Mouse (Mus musculus): ENCODE measurements at regions not wholly inside any gene's neighbourhood (a gene's known extent, or its start where the extent isn't known, plus 50 kb on each side); places are given as distances from the start of the nearest gene placed in this dataset.

DNA sequence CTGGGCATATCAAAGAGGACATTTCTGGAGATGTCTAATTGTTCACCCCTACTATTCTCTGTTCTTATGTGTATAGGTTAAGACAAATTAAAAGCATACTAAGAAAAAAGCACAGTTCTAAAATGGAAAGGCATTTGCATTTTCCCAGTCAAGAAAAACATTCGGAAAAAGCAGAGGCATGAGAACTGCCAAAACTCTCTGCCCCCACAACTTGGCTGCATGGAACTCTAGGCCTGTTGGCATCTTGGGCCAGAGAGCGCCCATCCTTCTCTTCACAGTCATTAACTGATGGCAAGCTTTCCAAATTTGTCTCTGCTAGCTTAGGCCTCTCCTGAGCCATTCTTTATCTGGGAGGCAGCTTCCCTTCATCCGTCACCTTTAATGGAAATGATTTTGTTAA is 281.6 kb downstream of the Tex13c3 start:
- DNase-seq (ENCODE audit: low spot score) = no peak

- DNase-seq (ENCODE audit: low spot score) = no peak
Measured at GRCm38 (mm10) chrX:19168983-19169382, 312.1 kb downstream of the Tex13c3 start.

DNA sequence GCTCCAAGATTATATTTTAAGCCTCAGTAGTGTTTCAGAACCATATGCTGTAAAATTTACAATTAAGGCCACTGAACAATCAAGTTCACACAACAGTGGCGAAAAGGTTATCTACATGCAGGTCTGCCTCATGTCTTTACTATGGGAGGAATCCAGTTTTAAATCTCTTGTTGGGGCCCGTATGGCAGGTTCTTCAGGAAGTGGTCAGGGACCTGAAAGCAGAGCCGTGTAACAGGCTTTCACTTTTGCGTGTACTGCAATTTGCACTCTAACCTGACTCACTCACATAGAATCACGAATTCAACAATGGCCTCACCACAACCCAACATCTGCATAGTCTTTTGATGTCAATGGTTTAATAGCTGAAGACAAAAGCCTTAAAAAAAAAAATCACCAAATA is 312.6 kb downstream of the Tex13c3 start:
- DNase-seq (ENCODE audit: low spot score) = no peak

DNA sequence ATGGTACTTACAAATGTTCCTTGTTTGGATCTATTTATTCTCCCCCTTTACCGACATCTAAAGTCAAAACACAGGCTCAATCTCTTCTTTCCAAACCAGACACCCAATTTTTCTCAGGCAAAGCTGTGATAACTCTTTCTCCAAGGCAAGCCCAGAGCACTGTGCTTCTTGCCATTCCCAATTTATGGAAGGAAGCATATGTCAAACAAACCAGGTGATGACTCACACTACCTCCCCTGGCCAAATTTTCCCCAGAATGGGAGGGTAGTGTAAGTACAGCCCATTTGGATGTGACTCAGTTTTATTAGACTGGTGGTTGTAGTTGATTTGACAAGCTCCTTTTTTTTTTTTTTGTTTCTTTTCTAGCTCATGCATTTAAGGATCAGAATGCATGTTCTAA is 313.0 kb downstream of the Tex13c3 start:
- no peak for DNase-seq (ENCODE audit: low spot score)

DNA sequence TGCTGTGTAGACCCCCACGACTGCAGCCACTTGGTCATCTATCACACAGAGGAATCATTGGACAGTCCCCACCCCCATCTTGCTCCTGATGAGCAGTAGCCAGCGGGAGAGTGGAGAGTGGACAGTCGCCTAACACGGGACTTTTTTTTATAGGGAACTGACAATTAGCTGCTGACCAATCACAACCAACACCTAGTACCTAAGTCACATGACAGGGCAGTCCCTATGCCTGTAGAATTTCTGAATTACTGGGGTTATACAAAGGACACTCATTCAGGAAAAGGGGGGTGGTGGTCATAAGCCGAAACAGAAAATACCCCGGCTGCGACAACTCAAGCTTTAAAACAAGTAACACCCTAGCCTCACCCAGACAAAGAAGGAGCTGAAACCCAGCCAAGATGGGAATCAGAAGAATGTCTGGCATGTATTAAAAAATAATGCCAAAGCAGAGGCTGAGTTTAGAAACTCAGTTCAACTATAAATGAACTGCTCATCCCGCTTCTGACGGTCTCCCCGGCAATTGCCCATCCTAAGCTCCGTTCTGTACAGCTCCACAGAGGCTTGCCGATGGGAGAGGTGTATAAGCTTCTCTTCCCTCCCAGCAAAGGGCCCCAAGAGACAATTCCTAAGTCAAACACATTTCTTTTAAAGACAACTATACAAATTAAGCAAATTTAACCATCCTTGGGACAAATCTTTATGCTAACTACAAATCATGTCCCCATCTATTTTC is 313.8 kb downstream of the Tex13c3 start:
- DNase-seq (ENCODE audit: low spot score) = peak; percentile 5

DNA sequence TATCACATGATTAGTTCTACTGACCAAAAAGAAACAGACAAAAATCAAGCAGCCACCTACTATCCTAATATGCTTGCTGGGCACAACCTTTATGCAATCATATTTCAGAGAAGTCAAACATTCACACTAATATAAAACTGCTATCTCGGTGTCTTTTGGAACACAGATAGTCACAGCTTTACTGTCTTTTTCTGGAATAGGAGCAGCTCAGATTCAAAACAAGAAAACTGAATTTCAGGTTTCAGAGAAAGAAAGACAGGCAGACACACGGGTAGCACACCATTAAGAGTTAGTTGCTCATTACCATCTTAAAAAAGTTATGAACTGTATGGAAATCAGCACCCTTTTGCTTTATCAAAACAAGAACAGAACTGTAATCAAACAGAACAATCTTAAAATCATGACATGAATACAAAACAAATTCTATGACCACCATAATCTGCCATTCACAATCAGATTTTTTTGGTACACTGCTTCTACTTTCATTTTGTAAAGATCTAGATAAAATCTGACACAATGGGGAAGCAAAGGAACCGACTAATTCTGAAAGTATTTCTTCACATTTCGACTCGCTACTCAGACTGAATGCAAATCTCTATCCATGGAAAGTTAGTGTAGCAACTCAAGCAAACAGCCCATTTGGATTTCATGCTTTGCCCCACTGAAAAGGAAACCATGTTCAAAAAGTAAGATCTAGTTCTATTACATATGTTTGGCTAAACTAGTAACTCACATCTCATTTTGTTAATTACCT is 315.1 kb downstream of the Tex13c3 start:
- no peak for DNase-seq (ENCODE audit: low spot score)

GRCm38 (mm10) chrX:19164151-19164550 is 317.0 kb downstream of the Tex13c3 start:
- no peak for DNase-seq (ENCODE audit: low spot score)

DNA sequence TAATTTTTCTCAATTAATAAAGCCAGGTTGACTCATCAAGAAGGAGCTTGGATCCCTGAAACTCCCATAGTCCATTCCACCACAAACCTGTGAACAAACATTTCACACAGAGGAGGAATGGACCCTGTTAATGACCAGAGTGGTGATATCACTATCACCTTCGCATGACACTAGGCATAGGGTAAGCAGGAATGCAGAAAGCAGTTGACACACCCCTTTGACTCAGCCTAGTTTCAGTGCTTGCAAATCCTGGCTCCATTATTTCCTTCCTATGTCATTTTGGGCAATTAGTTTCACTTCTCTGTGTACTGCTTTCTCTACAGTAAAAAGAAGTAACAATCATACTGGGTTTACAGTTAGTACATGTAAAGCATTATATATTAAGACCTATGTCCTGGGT is 318.2 kb downstream of the Tex13c3 start:
- DNase-seq (ENCODE audit: low spot score) = no peak

- DNase-seq (ENCODE audit: low spot score) = no peak
Measured at GRCm38 (mm10) chrX:19162351-19162750, 318.8 kb downstream of the Tex13c3 start.

DNA sequence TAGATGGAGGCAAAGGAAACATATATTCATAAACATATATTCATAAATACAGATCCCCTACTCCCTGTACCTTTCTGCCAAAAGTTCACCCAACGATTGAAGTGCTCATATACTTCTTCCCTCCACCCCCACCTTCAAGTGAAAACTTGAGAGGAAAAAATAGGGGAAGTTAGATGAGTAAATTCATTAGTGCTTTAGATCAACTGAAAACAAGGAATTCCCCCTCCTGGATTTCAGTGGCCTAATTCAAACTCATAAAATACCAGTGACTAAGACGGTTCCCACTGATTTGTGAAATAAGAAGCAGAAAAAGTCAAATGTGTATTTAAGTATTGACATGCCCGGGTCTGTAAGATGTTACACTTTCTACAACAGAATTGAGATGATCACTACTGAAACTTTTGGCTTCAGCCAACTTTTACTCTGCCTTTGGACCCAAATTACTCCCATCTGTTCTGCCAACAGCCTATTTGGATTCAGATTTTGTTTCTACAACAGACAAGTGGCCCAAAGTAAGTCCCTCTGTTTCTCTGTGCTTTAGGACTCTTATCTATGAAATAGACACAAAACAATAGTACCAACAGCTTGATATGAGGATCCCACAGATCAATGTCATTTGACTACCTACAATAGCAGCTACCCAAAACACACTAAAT is 320.7 kb downstream of the Tex13c3 start:
- DNase-seq (ENCODE audit: low spot score) = no peak

DNA sequence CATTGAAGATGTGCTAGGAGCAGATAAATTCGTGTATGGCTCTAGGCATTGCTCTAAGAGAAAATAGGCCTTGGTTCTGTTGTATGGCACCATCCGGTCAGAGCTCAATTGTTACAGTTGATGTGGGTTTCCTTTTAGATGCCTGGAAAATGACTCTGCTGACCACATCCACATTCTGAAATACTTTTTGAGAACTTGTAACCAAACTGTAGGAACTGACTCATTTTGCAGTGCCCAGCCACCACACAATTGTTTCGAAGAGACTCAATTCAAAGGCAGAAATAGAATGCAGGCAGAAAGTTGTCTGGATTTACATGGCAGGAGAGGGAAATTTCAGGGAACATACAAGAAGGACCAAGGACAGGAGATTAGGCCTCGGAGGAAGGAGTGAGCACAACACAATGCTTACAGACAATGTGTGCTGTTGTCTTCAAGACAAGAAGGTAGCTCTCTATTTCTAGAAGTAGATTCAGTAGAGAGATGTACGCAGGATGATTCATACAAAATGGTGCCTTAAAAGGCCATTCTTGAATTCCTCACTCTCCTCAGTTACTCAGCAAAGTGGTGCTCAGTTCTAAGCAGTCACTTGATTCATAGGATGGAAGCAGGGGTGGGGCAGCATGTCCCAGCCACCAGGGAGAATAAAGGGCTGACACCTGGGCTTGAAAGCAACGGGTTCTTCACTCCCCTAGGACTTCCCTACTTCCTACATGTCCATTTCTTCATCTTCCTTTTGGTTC is 323.5 kb downstream of the Tex13c3 start:
- no peak for DNase-seq (ENCODE audit: low spot score)

DNA sequence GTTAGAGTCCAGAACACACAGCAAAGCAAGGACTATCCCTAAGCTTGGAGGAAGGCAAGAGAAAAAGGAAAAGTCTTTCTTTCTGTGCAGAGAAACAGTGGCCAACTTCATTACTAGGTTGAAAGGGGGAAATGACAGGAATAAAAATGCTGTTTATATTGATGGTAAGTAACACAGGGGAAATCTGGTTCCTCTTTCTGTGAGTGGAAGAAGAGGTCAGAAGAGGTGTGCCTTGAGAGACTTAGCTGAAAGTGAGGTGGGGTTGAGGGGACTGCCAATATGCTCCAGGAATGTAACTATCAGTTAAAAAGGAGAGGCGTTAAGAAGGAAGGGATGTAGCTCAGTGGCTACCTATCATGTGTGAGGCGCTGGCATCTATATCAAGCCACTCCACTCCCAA is 327.5 kb downstream of the Tex13c3 start:
- DNase-seq (ENCODE audit: low spot score) = no peak

DNA sequence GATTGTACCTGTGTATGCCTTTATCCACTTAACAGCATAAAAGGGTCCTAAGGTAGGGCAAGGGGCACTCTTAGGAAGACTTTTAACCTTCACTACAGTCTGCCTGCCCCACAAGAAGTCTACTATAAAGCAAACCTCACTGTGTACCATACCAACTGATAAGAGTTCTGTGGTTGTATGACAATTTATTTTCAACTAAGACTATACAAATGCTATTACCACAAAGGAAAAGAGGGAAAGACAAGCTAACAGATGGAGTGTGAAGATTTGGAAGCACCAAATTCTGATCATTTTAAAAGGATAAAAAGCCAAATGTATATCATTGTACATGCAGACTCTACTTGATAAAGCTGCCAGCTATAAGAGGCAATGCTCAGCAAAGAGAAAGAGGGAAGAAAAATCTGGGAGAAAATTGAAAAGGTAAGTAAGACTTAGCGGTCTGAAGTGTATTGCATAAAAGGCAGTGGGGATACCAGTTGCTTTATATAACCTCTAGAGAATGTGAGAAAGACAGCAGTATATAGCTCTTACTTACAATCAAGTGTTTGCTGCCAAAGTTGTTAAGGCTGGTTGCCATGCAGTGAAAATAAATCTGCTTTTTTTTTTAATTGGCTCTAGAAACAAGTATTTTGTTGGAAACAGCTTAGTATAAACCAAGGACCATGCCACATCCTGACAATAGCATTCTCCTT is 328.8 kb downstream of the Tex13c3 start:
- no peak for DNase-seq (ENCODE audit: low spot score)

- DNase-seq (ENCODE audit: low spot score) = no peak
Measured at GRCm38 (mm10) chrX:19150606-19151005, 330.5 kb downstream of the Tex13c3 start.

GRCm38 (mm10) chrX:19148672-19149071 is 332.4 kb downstream of the Tex13c3 start:
- DNase-seq (ENCODE audit: low spot score) = no peak

DNA sequence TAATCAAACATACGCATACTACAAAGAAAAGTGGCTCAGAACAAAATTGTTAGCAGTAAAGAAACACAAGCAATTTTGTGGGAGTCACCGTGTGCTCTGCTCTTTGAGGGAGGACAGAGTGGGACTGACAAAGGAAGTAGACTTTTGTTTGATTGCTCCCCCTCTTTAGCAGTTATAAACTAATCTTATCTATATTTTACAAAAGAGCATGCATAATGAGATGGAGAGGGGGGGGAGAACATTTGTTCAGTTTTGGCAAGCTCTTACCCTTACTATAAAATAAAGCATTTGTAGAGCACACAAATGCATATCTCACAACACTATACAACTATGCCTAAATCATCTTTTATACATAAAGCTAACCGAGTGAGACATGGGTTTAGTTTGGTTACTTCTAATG is 332.9 kb downstream of the Tex13c3 start:
- DNase-seq (ENCODE audit: low spot score) = no peak

- no peak for DNase-seq (ENCODE audit: low spot score)
Measured at GRCm38 (mm10) chrX:19112753-19113152, 368.4 kb downstream of the Tex13c3 start.

DNA sequence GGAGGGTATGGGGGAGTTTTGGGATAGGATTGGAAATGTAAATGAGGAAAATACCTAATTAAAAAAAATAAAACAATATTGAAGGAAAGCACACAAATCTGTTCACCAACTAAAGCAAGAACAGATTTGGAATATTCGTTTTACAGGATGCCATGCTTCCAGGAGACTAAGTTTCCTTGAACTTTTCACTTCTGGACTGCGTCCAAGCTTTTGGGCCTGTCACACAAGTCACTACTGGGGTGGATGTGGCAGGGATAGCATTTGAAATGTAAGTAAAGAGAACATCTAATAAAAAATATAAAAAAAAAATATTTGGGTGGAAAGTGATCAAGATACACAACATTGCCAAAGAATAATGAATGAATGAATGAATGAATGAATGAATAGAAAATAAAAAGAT is 378.2 kb downstream of the Tex13c3 start:
- no peak for DNase-seq (ENCODE audit: low spot score)

- no peak for DNase-seq (ENCODE audit: low spot score)
Measured at GRCm38 (mm10) chrX:19095960-19096359, 385.2 kb downstream of the Tex13c3 start.

GRCm38 (mm10) chrX:19084435-19084834 is 396.7 kb downstream of the Tex13c3 start:
- no peak for DNase-seq (ENCODE audit: low spot score)

DNA sequence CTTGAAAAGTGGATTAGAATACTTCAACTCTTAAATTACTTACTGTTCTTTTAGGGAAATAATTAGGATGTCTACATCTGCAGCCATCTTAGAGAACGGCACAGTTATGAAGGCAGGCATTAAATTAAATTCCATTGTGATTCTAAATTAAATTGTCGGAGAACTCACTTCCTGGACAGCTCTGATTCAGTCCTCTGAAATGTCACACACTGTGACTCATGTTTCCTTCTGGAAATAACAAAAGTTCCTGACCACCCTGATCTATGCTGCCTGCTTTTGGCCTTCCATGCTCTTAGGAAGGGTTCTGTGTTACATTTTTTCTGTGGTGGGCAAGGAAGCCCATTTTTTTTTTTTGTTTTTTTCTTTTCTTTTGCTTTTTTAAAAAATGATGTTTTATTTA is 401.1 kb downstream of the Tex13c3 start:
- no peak for DNase-seq (ENCODE audit: low spot score)

Measured in ovary, postnatal 36 days (tissue).